Mouse (Mus musculus) thymus, adult 2 months (tissue): ENCODE measurements around the gene Peli1.

Experiments used
- CTCF ChIP-seq: fragments of 200-500 bp; IDR thresholded peaks from 2 replicates; pipeline ENCODE4 v1.5.1; 2012; ENCODE audit warnings: mild to moderate bottlenecking, control low read depth, low read length, moderate library complexity, borderline replicate concordance; ENCODE audit not compliant: control insufficient read depth, poor library complexity, insufficient read depth; ENCODE audit errors: extremely low read depth
- POLR2A ChIP-seq: fragments of 200-500 bp; IDR thresholded peaks from 2 replicates; pipeline ENCODE4 v1.6.1; 2012; ENCODE audit warnings: mild to moderate bottlenecking, low read length, control low read depth, moderate library complexity; ENCODE audit not compliant: control insufficient read depth, poor library complexity, insufficient read depth; ENCODE audit errors: extremely low read depth

- TF ChIP-seq POLR2A: no peak
- no peak for TF ChIP-seq CTCF
Measured at GRCm38 (mm10) chr11:21178343-21178742, 87.3 kb downstream of the Peli1 start.
